Mouse (Mus musculus) C2C12 (cell line): ENCODE measurements around the gene Rfx7. TPM values are rescaled to one million over a fixed set of nuclear protein-coding genes. Genes with fewer than 3 reads are reported as not detected.

ENCODE experiments used
- H3K27me3 ChIP-seq: one replicate; pipeline ENCODE4 v1.6.1; 2011; ENCODE audit not compliant: control insufficient read depth, insufficient read depth, insufficient read length
- H3K36me3 ChIP-seq: one replicate; pipeline ENCODE4 v1.6.1; 2011; ENCODE audit not compliant: control insufficient read depth, insufficient read depth
- H3K4me3 ChIP-seq: one replicate; pipeline ENCODE4 v1.5.1; 2011; ENCODE audit warnings: mild to moderate bottlenecking, control low read depth; ENCODE audit not compliant: poor library complexity, insufficient read depth, severe bottlenecking
- H3K79me2 ChIP-seq: one replicate; pipeline ENCODE4 v1.6.1; 2011; ENCODE audit not compliant: control insufficient read depth, insufficient read depth
- H3K79me3 ChIP-seq: one replicate; pipeline ENCODE4 v1.6.1; 2011; ENCODE audit warnings: low read depth, control low read depth
- H3ac ChIP-seq: one replicate; pipeline ENCODE3; 2011; ENCODE audit warnings: low read depth; ENCODE audit not compliant: control insufficient read depth, insufficient read length
- CEBPB ChIP-seq: IDR thresholded peaks from one replicate; pipeline ENCODE4 v1.6.1; 2011; ENCODE audit warnings: low read depth, mild to moderate bottlenecking, control low read depth, moderate library complexity
- CTCF ChIP-seq: IDR thresholded peaks from one replicate; pipeline ENCODE4 v1.5.1; 2011; ENCODE audit not compliant: control insufficient read depth, insufficient read depth, insufficient read length
- FOSL1 ChIP-seq: IDR thresholded peaks from one replicate; pipeline ENCODE4 v1.8.0; 2011; ENCODE audit warnings: mild to moderate bottlenecking, low read length; ENCODE audit not compliant: poor library complexity, insufficient read depth, severe bottlenecking
- MAX ChIP-seq: IDR thresholded peaks from one replicate; pipeline ENCODE4 v1.6.1; 2011; ENCODE audit warnings: mild to moderate bottlenecking, control low read depth
- MYOD1 ChIP-seq: IDR thresholded peaks from one replicate; pipeline ENCODE4 v1.6.1; 2011; ENCODE audit warnings: low read depth; ENCODE audit not compliant: control insufficient read depth, insufficient read length
- MYOG ChIP-seq: IDR thresholded peaks from one replicate; pipeline ENCODE4 v1.6.1; 2011; ENCODE audit not compliant: control insufficient read depth, insufficient read length; ENCODE audit errors: extremely low read depth
- USF1 ChIP-seq: IDR thresholded peaks from one replicate; pipeline ENCODE4 v1.6.1; 2011; ENCODE audit warnings: low read depth, mild to moderate bottlenecking, control low read depth, moderate library complexity
- polyA plus RNA-seq: library from polyadenylated mRNA; unstranded; fragments of >200 nt; fragmentation: generic; extraction: Trizol; gene quantifications from one replicate; pipeline ENCODE4 v1.2.1, GENCODE M21; 2012; ENCODE audit warnings: missing spikeins

Gene Rfx7
- polyA plus RNA-seq, 1 experiment = 3.9 TPM

DNA sequence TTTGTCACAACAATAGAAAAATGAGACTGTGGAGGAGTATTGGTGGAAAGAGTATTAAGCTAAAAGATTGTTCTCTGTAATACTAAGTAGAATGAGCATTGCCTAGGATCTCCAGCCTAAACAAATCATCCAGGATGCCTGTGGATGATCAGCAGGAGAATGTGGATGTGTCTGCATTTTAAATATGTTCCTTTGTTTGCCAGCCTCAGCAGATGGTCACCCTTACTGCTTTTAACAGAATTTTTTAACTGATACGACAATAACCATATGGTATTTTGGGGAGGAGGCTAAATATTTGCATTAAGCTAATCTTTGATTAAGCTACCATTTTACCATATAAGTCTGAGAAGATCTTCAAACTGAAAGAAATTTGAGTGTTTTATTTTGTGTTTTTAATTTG is 95.6 kb downstream of the Rfx7 start:
- no peaks in the 10 kb centered on the region for H3K79me3 ChIP-seq

DNA sequence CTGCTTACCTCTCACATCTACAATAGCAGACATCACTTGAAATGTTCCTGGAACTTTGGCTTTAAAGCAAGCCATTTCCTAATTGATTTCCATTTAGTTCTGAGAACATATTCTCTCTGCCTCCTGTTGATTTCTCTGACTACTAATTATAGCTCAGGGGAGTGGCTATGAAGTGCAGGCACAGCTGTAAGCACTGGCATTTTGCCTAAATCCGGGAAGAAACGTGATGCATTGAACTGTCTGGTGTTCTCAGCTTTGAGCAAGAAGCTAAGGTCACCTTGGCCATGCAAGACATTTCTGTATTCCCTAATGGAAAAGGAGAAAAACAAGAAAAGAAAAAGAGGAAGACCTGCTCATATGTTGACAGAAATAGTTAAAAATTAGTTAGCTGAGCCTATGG is 96.6 kb downstream of the Rfx7 start:
- TF ChIP-seq MYOD1 = peak; percentile 55
- no peak for TF ChIP-seq FOSL1
- H3K27me3 ChIP-seq = no peaks in the 10 kb centered on the region

More for the DNA sequence above, 95.6 kb downstream of the Rfx7 start:
- no peaks in the 10 kb centered on the region for H3K79me2 ChIP-seq
- H3K4me3 ChIP-seq = no peak overlapping the region
- no peak for TF ChIP-seq FOSL1
- TF ChIP-seq CEBPB = no peak
- no peak for TF ChIP-seq MYOD1
- no peak for TF ChIP-seq MAX
- TF ChIP-seq MYOG = no peak
- H3K36me3 ChIP-seq = no peaks in the 10 kb centered on the region
- no peak overlapping the region for H3ac ChIP-seq
- no peaks in the 10 kb centered on the region for H3K27me3 ChIP-seq

DNA sequence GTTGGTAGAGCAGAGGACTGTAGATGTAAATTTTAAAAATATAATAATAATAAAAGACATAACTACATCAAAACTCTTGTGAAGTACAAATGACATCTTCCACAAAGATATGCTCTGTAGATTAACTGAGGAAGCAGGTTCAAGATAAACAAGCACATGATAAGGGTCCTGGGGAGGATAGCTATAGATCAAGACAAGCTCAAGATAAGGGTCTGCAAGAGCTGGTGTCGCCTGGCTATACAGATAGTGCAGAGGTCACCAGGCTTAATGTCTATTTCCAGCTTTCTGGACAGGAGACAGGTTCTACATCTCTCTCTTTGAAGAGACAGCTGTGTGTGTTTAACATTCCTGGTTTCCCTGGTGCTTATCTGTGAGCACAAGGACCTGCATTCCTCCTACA is 100.2 kb downstream of the Rfx7 start:
- no peaks in the 10 kb centered on the region for H3K36me3 ChIP-seq
- H3K79me3 ChIP-seq = no peaks in the 10 kb centered on the region
- TF ChIP-seq MYOG (no peak), CEBPB (no peak), CTCF (no peak), FOSL1 (no peak), USF1 (no peak), MAX (no peak), MYOD1 (no peak)
- H3ac ChIP-seq = no peak overlapping the region
- H3K4me3 ChIP-seq = no peak overlapping the region
- H3K79me2 ChIP-seq = no peaks in the 10 kb centered on the region
- no peaks in the 10 kb centered on the region for H3K27me3 ChIP-seq

More for the DNA sequence above, 96.6 kb downstream of the Rfx7 start:
- H3K4me3 ChIP-seq = no peak overlapping the region
- no peaks in the 10 kb centered on the region for H3K79me2 ChIP-seq
- H3ac ChIP-seq = no peak overlapping the region
- no peaks in the 10 kb centered on the region for H3K79me3 ChIP-seq
- no peaks in the 10 kb centered on the region for H3K36me3 ChIP-seq

DNA sequence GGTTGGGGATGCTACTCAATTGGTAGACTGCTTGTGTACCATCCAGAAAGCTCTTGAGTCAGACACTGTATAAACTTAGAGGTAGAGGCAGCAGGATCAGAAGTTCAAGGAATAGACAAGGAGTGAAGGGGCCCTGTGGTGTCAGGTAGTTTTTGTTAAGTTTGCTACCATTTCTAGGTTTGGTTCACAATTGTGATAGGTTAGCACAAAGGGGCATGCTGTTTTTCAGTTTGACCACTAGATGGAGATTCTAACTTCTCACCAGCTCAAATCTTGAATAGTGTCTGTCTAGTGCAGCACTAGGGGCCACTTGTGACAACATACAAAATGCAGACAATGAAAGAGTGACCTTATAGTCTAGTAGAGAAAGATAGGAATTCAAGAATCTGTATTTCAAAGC is 103.1 kb downstream of the Rfx7 start:
- Histone ChIP-seq H3K4me3 (no peak overlapping the region), H3K79me3 (no peaks in the 10 kb centered on the region), H3K36me3 (no peaks in the 10 kb centered on the region), H3ac (no peak overlapping the region), H3K79me2 (no peaks in the 10 kb centered on the region), H3K27me3 (no peaks in the 10 kb centered on the region)
- TF ChIP-seq MAX (no peak), CEBPB (no peak), MYOG (no peak), USF1 (no peak), CTCF (peak; percentile 33), MYOD1 (no peak), FOSL1 (no peak)

DNA sequence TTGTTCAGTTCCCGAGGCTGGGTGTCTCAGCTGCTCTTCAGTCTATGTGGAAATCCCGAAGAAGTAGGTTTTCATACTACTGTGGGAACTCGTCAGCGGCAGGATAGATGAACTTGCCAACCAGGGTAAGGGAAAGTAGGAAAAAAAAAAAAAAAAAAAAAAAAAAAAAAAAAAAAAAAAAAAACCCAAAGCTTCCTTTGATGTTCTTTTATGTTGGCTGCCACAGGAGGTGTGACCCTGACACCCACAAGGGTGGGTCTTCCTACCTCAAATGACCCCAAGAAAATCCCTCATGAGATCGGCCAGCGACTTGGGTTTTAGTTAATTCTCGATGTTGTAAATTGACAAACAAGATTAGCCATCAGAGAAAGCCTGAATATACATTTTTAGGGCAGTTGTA is 104.5 kb downstream of the Rfx7 start:
- no peaks in the 10 kb centered on the region for H3K27me3 ChIP-seq
- TF ChIP-seq CTCF = no peak
- no peaks in the 10 kb centered on the region for H3K79me2 ChIP-seq
- no peak overlapping the region for H3ac ChIP-seq
- no peaks in the 10 kb centered on the region for H3K79me3 ChIP-seq
- no peaks in the 10 kb centered on the region for H3K36me3 ChIP-seq
- H3K4me3 ChIP-seq = no peak overlapping the region

DNA sequence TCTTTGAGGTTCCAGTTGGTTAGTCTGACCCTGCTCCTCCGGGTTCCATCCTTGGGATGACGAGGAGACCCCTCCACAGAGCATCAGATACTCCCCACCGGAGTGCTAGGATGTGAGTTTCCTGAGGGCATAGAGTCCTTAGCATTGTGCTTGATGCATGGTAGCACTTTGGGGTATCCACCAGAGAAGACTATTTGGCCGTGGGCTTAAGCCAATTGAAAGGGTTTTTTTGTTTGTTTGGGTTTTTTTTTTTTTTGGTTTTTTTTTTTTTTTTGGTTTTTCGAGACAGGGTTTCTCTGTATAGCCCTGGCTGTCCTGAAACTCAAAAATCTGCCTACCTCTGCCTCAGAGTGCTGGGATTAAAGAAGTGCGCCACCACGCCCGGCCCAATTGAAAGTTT is 105.2 kb downstream of the Rfx7 start:
- H3K79me2 ChIP-seq = no peaks in the 10 kb centered on the region
- no peak overlapping the region for H3K4me3 ChIP-seq
- H3K27me3 ChIP-seq = no peaks in the 10 kb centered on the region
- H3K36me3 ChIP-seq = no peaks in the 10 kb centered on the region
- TF ChIP-seq CTCF (no peak), MYOG (no peak), USF1 (no peak), CEBPB (no peak), MAX (no peak), MYOD1 (no peak), FOSL1 (no peak)
- H3K79me3 ChIP-seq = no peaks in the 10 kb centered on the region
- no peak overlapping the region for H3ac ChIP-seq
